Mouse (Mus musculus): Measurements from ENCODE around the gene Mamld1. TPM values are rescaled to one million over a fixed set of nuclear protein-coding genes. Genes with fewer than 3 reads are reported as not detected.
"Not testable (repeated sequence)": the region's sequence is repeated elsewhere in the genome, so short reads cannot be mapped to it uniquely, and the experiment has no call there.

Mamld1 gene
- not detected for polyA plus RNA-seq (2017; shearing (Covaris generic))

DNA sequence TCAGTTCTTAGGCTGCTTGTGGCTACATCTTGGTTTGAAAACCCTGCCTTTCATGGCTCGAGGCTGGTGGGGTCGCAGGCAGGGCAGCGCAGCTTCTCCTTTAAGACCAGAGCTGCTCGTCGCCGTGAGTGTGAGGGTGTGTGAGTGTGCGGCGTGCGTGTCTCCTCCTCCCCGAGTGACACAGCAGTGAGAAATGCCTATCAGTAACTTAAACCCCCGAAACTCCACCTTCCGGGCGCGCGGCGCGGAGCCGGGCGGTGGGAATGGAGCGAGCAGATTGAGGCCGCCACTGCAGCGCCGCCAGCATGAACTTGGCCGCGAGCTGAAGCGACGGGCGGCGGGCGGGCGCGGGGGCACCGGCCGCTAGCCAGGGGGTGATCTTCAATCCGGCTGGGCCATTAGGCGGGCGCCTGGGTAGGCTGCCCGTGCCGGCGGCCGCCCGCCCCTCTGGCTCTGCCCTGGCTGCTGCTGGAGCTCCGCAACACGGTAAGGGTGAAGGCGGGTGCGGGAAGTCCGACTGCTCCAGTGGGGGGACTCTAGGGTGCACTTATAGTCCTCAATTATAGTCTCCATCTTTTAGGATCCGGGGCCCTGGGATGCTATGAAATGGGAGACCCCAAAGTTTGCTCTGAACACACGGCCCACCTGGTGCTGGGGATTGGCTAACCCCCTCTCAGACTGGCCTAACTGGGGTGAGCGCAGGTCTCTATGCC lies at the start of gene Mamld1:
TSS of gene Mamld1 (plus strand) at position 393 of the 713 bp plus-strand sequence.
- no peak for ATAC-seq

DNA sequence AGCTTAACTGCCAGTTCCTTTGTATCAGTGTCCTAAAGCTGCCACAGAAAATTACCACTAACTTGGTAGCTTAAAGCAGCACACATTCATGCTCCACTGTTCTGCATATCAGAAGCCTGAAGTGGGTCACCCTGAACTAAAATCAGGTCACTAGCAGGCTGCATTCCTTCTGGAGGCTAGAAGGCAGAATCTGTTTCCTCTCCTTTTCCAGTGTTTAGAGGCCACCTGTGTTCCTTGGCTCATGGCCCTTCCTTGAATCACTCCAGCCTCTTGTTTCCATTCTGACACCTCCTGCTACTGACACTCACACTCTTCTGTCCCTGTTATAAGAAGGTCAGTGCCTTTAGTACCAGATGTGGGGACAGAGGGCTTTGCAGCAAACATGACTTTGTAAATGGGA lies 25.3 kb upstream of the Mamld1 start:
- ATAC-seq, result no peak

DNA sequence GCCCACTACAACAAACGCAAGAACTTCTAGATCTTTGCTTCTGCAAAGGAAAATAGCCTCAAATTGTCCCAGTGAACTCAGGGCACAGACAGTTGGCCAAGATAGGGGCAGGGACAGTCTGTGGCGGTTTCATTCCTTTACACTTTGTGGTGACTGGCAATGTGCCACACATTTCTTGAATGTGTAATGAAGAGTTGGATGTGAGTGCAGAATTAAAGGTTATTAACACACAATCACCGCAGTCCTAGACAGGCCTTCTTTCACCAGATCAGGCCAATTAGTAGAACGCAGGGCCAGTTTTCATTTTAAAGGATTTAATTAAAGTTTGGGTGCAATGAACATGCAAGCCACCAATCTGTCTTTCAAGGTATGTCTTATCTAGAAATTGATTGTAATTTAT lies 22.0 kb upstream of the Mamld1 start:
- no peak for ATAC-seq

- not testable (repeated sequence) for ATAC-seq
Measured at GRCm38 (mm10) chrX:71028976-71029375, 21.1 kb upstream of the Mamld1 start.

GRCm38 (mm10) chrX:71050677-71051311 lies 738 bp downstream of the Mamld1 start:
- ATAC-seq, result no peak

GRCm38 (mm10) chrX:71051361-71052114 lies 1.5 kb downstream of the Mamld1 start:
- no peak for ATAC-seq

DNA sequence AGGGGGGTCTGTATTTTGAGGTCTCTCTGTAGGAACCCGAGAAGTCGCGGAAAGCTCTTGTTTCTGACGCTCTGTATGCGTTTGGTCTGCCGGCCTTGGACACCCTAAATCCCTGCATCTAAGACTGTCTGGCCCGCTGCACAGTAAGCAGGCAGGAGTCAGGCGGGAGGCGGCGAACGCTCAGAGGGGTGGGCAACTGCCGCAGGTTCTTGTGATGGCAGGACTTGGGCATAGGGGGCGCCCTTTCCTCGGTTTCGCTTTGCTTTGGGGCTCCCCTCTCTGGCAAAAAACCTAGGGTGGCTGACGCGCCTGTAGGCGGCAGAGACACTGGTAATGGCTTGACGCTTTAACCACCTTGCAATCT lies 2.0 kb downstream of the Mamld1 start:
- ATAC-seq, result no peak

- no peak for ATAC-seq
Measured at GRCm38 (mm10) chrX:71052481-71053216, 2.6 kb downstream of the Mamld1 start.

DNA sequence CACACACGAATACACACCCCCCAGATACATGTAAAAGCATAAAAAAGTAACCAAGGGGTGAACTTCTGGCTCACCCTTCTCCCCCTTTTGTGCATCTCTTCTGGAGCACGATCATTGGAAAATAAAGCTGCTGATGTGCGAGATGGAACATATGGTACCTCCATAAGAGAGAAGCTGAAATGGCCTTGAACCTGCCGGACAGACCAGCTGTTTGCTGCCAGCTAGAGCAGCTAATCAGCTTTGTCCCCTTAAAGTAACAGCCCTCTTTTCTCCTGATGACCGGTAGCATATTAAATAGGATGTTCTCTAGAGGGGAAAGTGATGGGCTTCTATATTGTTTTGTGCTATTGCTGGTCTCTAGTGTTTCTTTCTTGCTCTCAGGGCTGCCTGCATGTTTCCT lies 3.2 kb downstream of the Mamld1 start:
- no peak for ATAC-seq

GRCm38 (mm10) chrX:71056968-71057367 lies 6.9 kb downstream of the Mamld1 start:
- ATAC-seq, result no peak

- no peak for ATAC-seq
Measured at GRCm38 (mm10) chrX:71085092-71085807, 35.2 kb downstream of the Mamld1 start.

DNA sequence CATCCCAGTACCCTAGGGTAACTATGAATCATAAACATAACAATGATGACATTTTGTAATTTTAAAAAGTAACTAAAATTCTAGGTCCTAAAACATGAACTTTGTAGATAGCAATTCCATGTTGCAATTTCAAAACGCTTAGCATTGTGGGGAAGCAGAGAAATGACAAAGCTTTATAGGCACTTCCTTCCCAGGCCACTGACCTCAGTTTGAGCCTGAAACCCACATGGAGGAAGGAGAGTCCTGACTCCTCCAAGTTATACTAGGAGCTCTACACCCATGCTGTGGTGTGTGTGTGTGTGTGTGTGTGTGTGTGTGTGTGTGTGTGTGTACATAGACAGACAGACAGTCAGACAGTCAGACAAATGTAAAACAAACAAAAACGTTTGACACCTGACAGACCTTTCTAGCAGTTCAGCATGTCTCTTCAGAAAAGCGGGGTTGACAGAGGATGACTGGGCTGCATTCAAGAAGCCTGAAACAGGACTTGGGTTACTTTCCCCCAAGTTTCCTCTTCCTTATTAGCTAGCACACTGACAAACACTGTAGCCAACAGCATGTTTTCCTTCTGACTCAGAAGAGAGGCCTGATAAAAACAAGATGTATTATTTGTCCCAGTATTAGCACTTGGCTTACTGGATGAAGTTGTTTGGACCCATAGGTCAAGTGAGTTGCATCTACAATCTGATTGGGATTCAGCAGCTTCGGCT lies 37.5 kb downstream of the Mamld1 start:
- no peak for ATAC-seq

GRCm38 (mm10) chrX:71088080-71088414 lies 38.0 kb downstream of the Mamld1 start:
- no peak for ATAC-seq

- ATAC-seq, result no peak
Measured at GRCm38 (mm10) chrX:71105820-71106219, 55.8 kb downstream of the Mamld1 start.

DNA sequence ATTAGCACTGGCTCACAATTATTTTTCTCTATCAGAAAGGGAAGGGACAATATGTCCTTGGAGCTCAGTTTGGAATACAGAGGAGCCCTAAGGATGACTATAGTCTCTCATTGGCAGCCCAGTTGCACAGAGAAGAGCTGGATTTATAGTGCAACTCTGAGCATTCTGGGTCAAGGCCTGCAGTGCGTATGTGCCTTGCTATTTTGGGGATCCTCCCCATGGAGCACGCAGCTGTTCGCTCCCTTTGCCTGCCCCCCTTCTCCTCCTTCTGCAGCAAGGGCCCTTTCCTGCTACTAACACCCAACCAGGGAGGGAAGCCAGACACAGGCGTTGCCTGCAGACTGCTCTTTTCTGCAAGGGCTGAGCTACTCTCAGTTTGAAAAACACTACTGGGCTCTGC lies 56.3 kb downstream of the Mamld1 start:
- ATAC-seq, result no peak

GRCm38 (mm10) chrX:71108056-71108735 lies 58.1 kb downstream of the Mamld1 start:
- ATAC-seq, result no peak

DNA sequence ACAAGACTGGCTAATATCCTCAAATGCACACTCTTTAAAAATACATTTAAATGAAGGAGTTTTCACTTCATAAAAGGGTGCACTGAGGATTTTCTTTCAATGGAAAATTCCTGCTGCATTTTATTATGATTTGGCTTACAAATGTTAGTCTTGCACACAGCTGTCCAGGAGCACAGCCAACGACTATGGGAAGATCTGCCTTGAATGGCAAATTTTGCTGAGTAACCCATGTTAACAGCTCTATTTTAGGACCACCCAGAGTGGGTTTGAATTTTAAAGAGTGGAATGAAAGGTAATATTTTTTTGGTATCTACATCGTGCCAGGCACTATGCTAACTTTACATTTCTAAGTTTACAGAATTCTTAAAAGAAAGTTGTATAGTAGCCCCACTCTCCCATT lies 60.3 kb downstream of the Mamld1 start:
- no peak for ATAC-seq

GRCm38 (mm10) chrX:71122359-71123293 lies 72.6 kb downstream of the Mamld1 start:
- ATAC-seq, result no peak

- no peak for ATAC-seq
Measured at GRCm38 (mm10) chrX:71125013-71125412, 75.0 kb downstream of the Mamld1 start.

- ATAC-seq, result no peak
Measured at GRCm38 (mm10) chrX:71131464-71131863, 81.4 kb downstream of the Mamld1 start.
